Mouse (Mus musculus) midbrain, embryonic 11.5 days (tissue): ENCODE data around the gene Acoxl. TPM values are rescaled to one million over a fixed set of nuclear protein-coding genes. Genes with fewer than 3 reads are reported as not detected.

Experiments
- ATAC-seq: fragments of 200-750 bp; cut with Nextera tagmentation; 2 replicates; pipeline ENCODE4 v1.8.0; 2017; ENCODE audit warnings: moderate TSS enrichment, moderate library complexity; ENCODE audit not compliant: low FRiP score
- DNase-seq: peaks from one replicate; pipeline ENCODE4 v3.0.0; 2015; ENCODE audit warnings: low spot score; ENCODE audit errors: missing footprints
- H3K27ac ChIP-seq: fragments of 300-500 bp; sonication (generic); 2 replicates; pipeline ENCODE4 v1.5.1; 2014; ENCODE audit warnings: low read depth, low read length
- H3K27me3 ChIP-seq: fragments of 300-500 bp; sonication (generic); 2 replicates; pipeline ENCODE4 v1.6.1; 2014; ENCODE audit warnings: mild to moderate bottlenecking, low read length, moderate library complexity, mixed read lengths; ENCODE audit not compliant: control insufficient read depth, insufficient read depth
- H3K36me3 ChIP-seq: fragments of 300-500 bp; sonication (generic); 2 replicates; pipeline ENCODE4 v1.6.1; 2014; ENCODE audit warnings: mild to moderate bottlenecking, low read length, moderate library complexity, mixed read lengths; ENCODE audit not compliant: control insufficient read depth, insufficient read depth
- H3K4me1 ChIP-seq: fragments of 300-500 bp; sonication (generic); 2 replicates; pipeline ENCODE4 v1.6.1; 2014; ENCODE audit warnings: low read length; ENCODE audit not compliant: control insufficient read depth, insufficient read depth
- H3K4me2 ChIP-seq: fragments of 300-500 bp; sonication (generic); 2 replicates; pipeline ENCODE4 v1.6.1; 2014; ENCODE audit warnings: mild to moderate bottlenecking, moderate library complexity
- H3K4me3 ChIP-seq: fragments of 300-500 bp; sonication (generic); 2 replicates; pipeline ENCODE4 v1.5.1; 2014; ENCODE audit warnings: low read depth, low read length
- H3K9ac ChIP-seq: fragments of 300-500 bp; sonication (generic); 2 replicates; pipeline ENCODE4 v1.6.1; 2014; ENCODE audit warnings: low read length
- H3K9me3 ChIP-seq: fragments of 300-500 bp; sonication (generic); 2 replicates; pipeline ENCODE4 v1.6.1; 2016; ENCODE audit warnings: low read length; ENCODE audit not compliant: control insufficient read depth
- WGBS: fragments of 180-500 bp; shearing (Covaris S2); extraction: QIAGEN DNeasy Blood & Tissue Kit; methylation state at CpG from one replicate; pipeline ENCODE4 v1.1.7; 2014; 5-methylcytosine and 5-hydroxymethylcytosine counted together
- polyA plus RNA-seq: library from polyadenylated mRNA; unstranded; fragments of >200 nt; fragmentation: Nextera tagmentation; extraction: Ambion mirVana; gene quantifications from 2 replicates; pipeline ENCODE4 v1.2.1, GENCODE M21; 2014

Acoxl gene
- polyA plus RNA-seq, 1 experiment from 2014 or later: 0.18 TPM

GRCm38 (mm10) chr2:127908881-127909280, 70.2 kb downstream of the Acoxl start:
- Histone ChIP-seq H3K27ac (no peak overlapping the region), H3K4me3 (no peak overlapping the region), H3K9me3 (no peaks in the 10 kb centered on the region), H3K27me3 (no peaks in the 10 kb centered on the region; the same call in 1 of the 2 replicates), H3K9ac (no peak overlapping the region), H3K4me1 (peaks cover 19% of the 10 kb centered on the region), H3K36me3 (no peaks in the 10 kb centered on the region), H3K4me2 (no peak overlapping the region)
- DNase-seq (no peak), ATAC-seq (no peak)
- 42% methylated on average over 7 of the region's 7 CpGs for WGBS

GRCm38 (mm10) chr2:127909790-127910189, 71.1 kb downstream of the Acoxl start:
- 87% methylated on average over 4 of the region's 4 CpGs for WGBS
- H3K9ac ChIP-seq: no peak overlapping the region
- H3K4me1 ChIP-seq: peaks cover 19% of the 10 kb centered on the region
- no peak overlapping the region for H3K27ac ChIP-seq
- no peaks in the 10 kb centered on the region; the same call in 1 of the 2 replicates for H3K27me3 ChIP-seq
- no peak for DNase-seq
- no peaks in the 10 kb centered on the region for H3K36me3 ChIP-seq
- no peak overlapping the region for H3K4me2 ChIP-seq
- H3K9me3 ChIP-seq: no peaks in the 10 kb centered on the region
- H3K4me3 ChIP-seq: no peak overlapping the region
- no peak for ATAC-seq

GRCm38 (mm10) chr2:127911579-127911978, 72.9 kb downstream of the Acoxl start:
- no peak overlapping the region for H3K4me2 ChIP-seq
- DNase-seq (no peak), ATAC-seq (no peak)
- 91% methylated on average over 3 of the region's 3 CpGs for WGBS
- H3K9ac ChIP-seq: no peak overlapping the region
- H3K36me3 ChIP-seq: no peaks in the 10 kb centered on the region
- H3K27ac ChIP-seq: no peak overlapping the region
- no peak overlapping the region for H3K4me3 ChIP-seq
- no peaks in the 10 kb centered on the region for H3K9me3 ChIP-seq
- no peaks in the 10 kb centered on the region for H3K27me3 ChIP-seq
- H3K4me1 ChIP-seq: peaks cover 19% of the 10 kb centered on the region

GRCm38 (mm10) chr2:127914047-127914446, 75.4 kb downstream of the Acoxl start:
- no peak overlapping the region for H3K9ac ChIP-seq
- H3K4me1 ChIP-seq: no peaks in the 10 kb centered on the region
- H3K4me3 ChIP-seq: no peak overlapping the region
- no peak for ATAC-seq
- no peak for DNase-seq
- H3K4me2 ChIP-seq: no peak overlapping the region
- 91% methylated on average over 5 of the region's 5 CpGs for WGBS
- H3K36me3 ChIP-seq: no peaks in the 10 kb centered on the region
- no peaks in the 10 kb centered on the region for H3K9me3 ChIP-seq
- no peak overlapping the region for H3K27ac ChIP-seq
- H3K27me3 ChIP-seq: no peaks in the 10 kb centered on the region

GRCm38 (mm10) chr2:127916804-127917410, 78.2 kb downstream of the Acoxl start:
- Histone ChIP-seq H3K4me2 (no peak overlapping the region), H3K36me3 (no peaks in the 10 kb centered on the region), H3K9ac (no peak overlapping the region), H3K4me1 (no peaks in the 10 kb centered on the region), H3K4me3 (no peak overlapping the region), H3K27me3 (no peaks in the 10 kb centered on the region), H3K27ac (no peak overlapping the region), H3K9me3 (no peaks in the 10 kb centered on the region)
- no peak for ATAC-seq
- DNase-seq: peak; percentile 64
- 80% methylated on average over 7 of the region's 7 CpGs for WGBS

GRCm38 (mm10) chr2:127919740-127920139, 81.1 kb downstream of the Acoxl start:
- Histone ChIP-seq H3K4me2 (no peak overlapping the region), H3K9me3 (no peaks in the 10 kb centered on the region), H3K27me3 (no peaks in the 10 kb centered on the region), H3K27ac (no peak overlapping the region), H3K4me1 (no peaks in the 10 kb centered on the region), H3K9ac (no peak overlapping the region), H3K36me3 (no peaks in the 10 kb centered on the region), H3K4me3 (no peak overlapping the region)
- ATAC-seq: no peak
- DNase-seq: no peak
- WGBS: 80% methylated on average over 1 of the region's 1 CpGs

GRCm38 (mm10) chr2:127922036-127922901, 83.6 kb downstream of the Acoxl start:
- no peak overlapping the region for H3K4me3 ChIP-seq
- WGBS: 61% methylated on average over 22 of the region's 22 CpGs
- H3K4me2 ChIP-seq: no peak overlapping the region
- DNase-seq (no peak), ATAC-seq (no peak)
- no peak overlapping the region for H3K9ac ChIP-seq
- no peaks in the 10 kb centered on the region for H3K9me3 ChIP-seq
- H3K36me3 ChIP-seq: no peaks in the 10 kb centered on the region
- no peak overlapping the region for H3K27ac ChIP-seq
- H3K4me1 ChIP-seq: peaks cover 6% of the 10 kb centered on the region
- H3K27me3 ChIP-seq: no peaks in the 10 kb centered on the region

GRCm38 (mm10) chr2:127923077-127923680, 84.5 kb downstream of the Acoxl start:
- ATAC-seq (no peak), DNase-seq (no peak)
- H3K27ac ChIP-seq: no peak overlapping the region

More at GRCm38 (mm10) chr2:127923077-127923680, 84.5 kb downstream of the Acoxl start:
- no peak overlapping the region for H3K4me3 ChIP-seq
- peaks cover 15% of the 10 kb centered on the region for H3K4me1 ChIP-seq
- no peaks in the 10 kb centered on the region for H3K27me3 ChIP-seq
- H3K36me3 ChIP-seq: no peaks in the 10 kb centered on the region
- WGBS: 82% methylated on average over 5 of the region's 5 CpGs
- H3K9ac ChIP-seq: no peak overlapping the region
- H3K9me3 ChIP-seq: no peaks in the 10 kb centered on the region
- H3K4me2 ChIP-seq: no peak overlapping the region
